Mouse (Mus musculus) stomach, postnatal 0 days (tissue): ENCODE data around the gene Zfp804b.

ENCODE experiments used
- CTCF ChIP-seq: IDR thresholded peaks from 2 replicates; pipeline ENCODE4 v1.5.1; 2016; ENCODE audit warnings: antibody characterized with exemption, low read depth, mild to moderate bottlenecking, moderate library complexity
- EP300 ChIP-seq: optimal IDR thresholded peaks from 2 replicates; pipeline ENCODE3; 2016; ENCODE audit warnings: antibody characterized with exemption

DNA sequence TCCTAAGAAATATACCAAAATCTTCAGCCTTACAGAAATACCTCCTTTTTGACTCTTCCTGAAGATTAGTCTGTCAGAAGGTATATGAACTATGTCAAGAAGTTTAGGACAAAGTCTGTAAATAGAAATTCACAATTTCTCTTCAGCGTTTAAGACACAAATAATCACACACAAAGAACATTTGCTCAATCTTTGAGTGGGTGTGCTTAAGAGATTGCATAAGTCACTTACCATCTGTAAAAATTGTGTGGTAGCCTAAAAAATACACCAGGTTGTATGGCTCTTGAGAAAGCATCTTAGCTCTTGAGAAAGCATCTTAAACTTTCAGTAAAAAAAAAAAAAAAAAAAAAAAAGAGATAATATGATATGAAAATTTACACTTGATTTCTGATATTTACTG lies 60.2 kb downstream of the Zfp804b start:
- TF ChIP-seq EP300 (no peak), CTCF (no peak)
